Mouse (Mus musculus): ENCODE results near the gene Ttll8.
A peak's percentile ranks its signal among the peaks of the same experiment; 100 is the strongest.

Ttll8 gene

DNA sequence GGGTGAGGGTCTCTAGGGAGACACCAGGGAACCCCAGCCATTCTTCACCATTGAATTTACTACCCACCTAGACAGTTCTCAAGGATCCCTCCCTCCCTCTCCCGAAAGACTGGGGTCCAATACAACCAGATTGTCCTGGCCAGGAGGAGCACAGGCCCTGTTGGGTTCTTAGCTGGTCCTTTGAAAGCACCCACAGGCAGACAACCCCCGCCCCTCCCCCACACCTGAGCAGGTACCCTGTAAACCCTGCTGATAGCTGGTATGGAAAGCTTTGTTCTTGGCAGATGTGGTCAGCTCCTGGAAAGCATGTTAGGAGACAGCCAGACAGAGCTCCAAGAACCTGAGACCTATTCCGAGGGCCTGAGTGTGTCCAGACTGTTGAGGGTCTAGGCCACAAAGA is 93.4 kb downstream of the Ttll8 start:
- DNase-seq (ENCODE audit: low spot score), result no peak

- DNase-seq (ENCODE audit: low spot score), result no peak
Observed at GRCm38 (mm10) chr15:88859206-88859970, 94.8 kb downstream of the Ttll8 start.

GRCm38 (mm10) chr15:88858707-88859106 is 95.5 kb downstream of the Ttll8 start:
- DNase-seq (ENCODE audit: low spot score), result no peak

DNA sequence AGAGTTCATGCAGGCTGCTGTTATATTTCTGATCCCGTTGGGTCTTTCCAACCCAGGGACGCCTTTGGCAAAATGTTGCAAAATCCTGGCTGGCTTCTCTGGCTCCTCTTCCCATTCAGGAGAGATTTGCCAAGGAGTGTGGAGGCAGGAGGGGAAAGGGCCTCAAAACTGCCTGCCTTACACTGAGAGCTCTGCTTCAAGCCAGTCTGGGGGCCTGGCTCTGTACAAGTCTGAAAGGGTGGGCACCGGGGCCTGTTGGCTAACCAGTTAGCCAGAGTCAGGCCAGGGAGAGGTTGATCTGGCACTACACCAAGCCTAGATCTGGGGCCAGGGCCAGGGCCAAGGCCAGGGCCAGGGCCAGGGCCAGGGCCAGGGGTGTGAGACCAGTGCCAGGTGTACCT is 96.1 kb downstream of the Ttll8 start:
- DNase-seq (ENCODE audit: low spot score), result no peak

DNA sequence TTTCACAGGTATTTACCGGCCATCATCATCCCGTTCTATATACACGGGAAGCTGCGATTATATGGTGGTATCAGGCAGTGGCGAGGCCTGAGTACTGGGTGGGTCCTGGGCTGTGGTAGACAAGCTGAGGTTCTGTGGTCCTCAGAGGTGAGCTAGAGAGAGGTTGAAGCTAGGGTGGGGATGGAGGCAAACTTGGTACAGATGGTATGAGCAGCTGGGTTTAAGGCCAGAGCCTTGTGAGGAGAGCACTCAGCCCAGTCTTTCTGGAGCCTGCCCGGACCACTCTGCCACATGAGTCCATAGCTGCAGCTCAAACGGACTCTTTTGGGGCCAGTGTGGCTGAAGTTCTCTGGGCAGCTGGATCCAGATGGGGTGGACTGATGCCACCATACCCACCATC is 96.9 kb downstream of the Ttll8 start:
- no peak for DNase-seq (ENCODE audit: low spot score)

DNA sequence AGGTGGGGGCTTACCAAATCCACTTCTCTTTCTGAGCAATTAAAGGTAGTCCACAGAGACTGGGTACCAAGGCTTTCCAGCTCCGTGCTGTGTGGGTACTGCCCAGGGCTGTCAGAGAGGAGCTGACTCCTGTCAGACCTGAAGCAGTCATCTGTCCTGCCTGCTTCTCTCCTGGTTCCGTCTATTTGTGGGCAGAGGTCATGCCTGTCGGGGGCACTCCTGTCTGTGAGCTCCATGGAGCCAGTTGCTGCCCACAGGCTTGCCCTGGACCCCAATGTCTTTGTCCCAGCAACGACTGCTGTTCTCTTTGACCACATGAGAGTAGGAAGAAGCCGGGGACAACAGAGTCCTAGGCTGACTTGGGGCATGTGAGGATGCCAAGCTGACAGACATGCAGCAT is 97.6 kb downstream of the Ttll8 start:
- DNase-seq (ENCODE audit: low spot score), result no peak

DNA sequence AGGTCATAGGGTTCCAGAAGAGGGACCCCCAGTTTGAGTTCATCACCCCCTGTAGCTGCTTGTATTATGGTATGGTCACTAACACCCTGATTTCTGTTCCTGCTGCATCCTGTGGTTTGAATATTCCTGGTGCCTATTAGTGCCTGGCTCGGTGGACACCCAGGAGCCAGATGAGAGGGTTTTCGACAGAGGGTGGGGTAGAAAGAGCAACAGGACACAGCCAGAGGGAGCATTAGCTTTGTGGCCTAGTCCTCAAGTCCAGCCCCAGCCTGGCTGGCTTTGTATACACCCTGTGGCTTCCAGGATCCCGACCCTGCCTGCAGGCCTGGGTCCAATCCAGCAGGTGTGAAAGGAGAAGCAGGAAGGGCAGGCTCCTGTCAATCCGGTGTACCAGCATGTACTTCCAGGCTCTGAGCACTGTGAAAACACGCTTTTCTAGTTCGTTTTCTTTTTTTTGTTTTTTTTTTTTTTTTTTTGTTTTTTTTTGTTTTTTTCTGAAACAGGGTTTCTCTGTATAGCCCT is 98.3 kb downstream of the Ttll8 start:
- no peak for DNase-seq (ENCODE audit: low spot score)

GRCm38 (mm10) chr15:88854969-88855830 is 99.0 kb downstream of the Ttll8 start:
- DNase-seq (ENCODE audit: low spot score), result no peak

DNA sequence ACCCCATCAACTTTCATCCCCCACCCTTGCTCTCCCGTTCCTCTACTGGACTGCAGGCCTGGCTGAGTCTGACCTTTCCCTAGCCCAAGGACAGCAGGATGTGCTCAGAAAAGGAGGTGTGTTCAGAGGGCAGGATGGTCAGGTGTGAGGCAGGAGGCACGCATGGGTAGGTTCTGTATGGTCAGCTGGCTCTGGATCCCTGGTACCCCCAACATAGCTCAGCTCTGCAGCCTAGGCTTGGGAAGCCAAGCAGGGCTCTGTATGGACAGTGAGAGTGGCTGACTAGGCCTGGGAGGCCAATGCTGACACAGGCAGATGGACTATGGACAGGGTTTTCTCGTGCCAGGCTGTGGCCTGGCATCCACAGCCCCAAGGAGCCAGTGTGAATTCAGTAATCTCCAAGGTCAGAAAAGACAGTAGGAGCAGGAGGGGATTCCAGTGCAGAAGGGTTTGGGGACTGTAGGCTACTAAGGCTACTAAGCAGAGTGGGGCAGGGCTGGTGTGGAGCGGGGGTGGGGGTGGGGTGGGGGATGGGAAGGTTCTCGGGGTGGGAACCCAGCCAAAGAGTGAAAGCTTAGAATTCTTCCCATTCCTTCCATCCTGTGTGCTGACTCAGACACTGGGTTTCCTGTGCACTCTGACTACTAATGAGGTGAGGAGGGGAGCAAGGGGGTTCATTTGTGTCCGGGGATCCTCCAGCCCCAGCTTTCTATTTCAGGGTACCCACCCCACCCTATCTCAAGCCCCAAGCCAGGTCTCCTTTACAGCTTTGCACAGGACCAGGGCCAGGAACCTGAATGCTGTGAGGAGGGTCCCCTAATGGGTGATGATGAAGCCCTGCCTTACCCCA is 99.9 kb downstream of the Ttll8 start:
- DNase-seq (ENCODE audit: low spot score), result peak; percentile 42

DNA sequence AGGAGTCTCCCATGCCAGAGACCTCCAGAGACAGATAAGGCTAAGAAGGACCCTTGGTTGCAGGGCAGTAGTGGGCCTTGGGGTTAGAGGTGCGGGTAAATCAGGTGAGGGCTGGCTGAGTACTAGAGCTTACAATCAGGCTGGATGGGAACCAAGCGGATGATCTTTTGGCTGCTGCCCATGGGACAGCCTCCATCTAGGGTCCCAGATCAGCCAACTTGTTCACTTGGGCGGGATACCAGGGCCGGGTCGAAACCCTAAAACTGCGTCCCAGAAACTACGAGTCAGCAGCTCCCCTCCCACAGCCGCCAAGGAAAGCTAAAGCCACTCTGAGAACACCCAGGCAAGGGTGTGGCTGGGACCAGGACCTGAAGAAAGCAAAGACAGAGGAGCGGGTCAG is 101.1 kb downstream of the Ttll8 start:
- no peak for DNase-seq (ENCODE audit: low spot score)

- no peak for DNase-seq (ENCODE audit: low spot score)
Observed at GRCm38 (mm10) chr15:88851507-88852149, 102.6 kb downstream of the Ttll8 start.

- DNase-seq (ENCODE audit: low spot score), result no peak
Observed at GRCm38 (mm10) chr15:88851076-88851475, 103.1 kb downstream of the Ttll8 start.

- no peak for DNase-seq (ENCODE audit: low spot score)
Observed at GRCm38 (mm10) chr15:88850146-88850826, 103.9 kb downstream of the Ttll8 start.

- no peak for DNase-seq (ENCODE audit: low spot score)
Observed at GRCm38 (mm10) chr15:88849621-88850020, 104.6 kb downstream of the Ttll8 start.

DNA sequence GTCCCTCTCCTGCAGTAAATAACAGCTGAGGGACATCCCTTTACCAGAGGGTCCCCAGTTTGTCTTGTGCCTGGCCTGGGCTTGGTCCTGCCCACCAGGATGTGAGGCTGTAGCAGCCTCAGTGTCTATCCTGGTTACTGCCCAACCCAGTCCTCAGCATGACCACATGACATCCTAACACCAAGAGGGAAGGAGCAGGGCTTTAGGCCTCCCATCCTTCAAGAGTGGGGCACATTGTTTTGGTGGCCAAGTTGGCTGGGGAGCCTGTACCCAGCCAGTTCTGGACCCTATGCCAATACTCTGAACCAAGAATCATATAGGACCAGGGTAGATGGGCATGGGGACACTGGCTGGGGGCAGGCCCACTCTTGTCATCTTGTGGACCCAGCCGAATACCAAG is 105.6 kb downstream of the Ttll8 start:
- no peak for DNase-seq (ENCODE audit: low spot score)

DNA sequence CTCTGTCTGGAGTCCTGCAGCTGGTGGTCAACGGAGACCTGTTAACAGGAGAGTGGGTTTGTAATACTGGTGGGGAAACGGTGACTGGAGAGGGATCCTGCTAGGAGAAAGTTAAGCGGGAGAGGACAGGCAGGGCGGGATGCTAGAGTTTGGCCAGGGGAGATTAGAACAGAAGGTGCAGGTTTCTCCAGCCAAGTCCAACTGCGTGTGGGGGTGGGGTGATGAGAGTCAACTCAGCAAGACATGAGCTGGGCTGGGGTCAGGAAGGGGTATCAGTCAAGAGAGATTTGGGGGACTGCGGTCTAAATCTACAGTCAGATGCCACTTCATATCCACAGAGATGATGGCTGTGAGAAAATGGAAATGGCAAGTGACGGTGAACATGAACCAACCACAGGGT is 109.3 kb downstream of the Ttll8 start:
- no peak for DNase-seq (ENCODE audit: low spot score)

DNA sequence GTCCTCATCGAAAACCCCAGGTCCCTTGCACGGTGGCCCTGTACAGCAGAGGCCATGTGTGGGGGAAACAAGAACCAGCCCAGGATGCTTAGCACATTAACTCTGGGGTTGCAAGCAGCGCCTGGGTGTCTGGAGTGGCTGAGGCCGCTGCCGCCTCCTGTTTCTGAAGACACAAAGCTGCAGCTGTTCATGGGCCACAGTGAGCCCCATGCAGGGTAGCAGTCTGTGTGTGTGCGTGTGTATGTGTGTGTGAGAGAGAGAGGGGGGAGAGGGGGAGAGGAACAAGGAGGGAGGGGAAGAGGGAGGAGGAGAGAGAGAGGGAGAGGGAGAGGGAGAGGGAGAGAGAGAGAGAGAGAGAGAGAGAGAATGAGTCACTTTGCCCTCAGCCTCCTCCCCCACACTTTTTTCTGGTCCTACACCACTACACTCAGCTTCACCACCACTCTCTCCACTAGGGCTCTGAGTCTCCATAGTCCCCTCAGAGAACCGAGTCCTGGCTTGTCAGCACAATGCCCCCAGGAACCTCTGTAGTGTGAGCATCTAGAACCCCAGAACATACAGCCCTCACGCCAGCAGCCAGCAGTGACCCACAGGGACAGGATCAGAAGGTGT is 110.6 kb downstream of the Ttll8 start:
- DNase-seq (ENCODE audit: low spot score), result no peak

DNA sequence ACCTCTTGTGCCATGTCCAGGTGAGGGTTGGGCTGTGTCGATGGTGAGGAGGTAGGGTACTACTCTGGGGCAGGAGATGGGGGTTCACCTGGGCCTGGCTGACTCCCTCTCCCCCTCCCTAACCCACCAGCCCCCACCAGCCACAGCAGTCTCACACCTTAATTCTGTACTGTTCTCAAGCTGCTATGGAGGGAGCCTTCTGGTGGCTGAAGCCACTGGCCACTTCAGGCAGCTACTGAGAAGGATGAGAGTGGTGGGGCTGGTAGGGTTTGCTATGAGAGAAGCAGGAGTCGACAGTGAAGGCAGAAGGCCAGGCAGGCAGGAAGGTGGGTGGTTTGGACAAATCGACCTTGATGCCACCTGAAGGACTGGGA is 111.9 kb downstream of the Ttll8 start:
- DNase-seq (ENCODE audit: low spot score), result no peak

DNA sequence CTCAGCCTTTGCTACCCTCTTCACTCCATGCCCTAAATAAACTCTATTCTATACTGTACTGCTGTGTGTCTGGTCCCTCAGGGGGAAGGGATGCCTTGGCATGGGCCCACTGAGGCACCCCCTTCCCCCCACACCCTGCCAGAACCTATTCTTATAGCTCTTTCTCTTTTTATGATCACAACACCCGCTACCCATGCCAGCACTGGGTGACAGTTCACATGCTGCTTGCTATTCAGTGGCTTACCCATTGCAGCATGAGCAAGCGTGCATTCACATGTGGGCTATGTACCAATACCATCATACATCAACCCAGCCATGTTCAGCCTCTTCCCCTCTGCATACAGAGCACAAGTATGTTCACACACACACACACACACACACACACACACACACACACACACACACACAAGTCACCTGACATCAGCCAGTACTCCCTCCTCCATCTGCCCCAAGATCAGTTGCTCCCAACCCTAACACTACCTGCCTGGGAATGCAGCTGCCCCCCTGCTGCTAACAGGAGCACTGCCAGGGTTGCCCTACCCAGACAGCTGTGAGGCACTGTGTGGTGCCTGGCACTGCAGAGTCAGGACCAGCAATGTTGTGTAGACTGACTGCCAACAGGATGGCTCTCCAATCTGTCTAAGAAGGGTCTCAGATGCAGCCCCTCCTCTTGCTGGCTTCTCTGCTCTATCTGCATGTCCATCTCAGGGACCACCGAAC is 112.5 kb downstream of the Ttll8 start:
- DNase-seq (ENCODE audit: low spot score), result no peak

DNA sequence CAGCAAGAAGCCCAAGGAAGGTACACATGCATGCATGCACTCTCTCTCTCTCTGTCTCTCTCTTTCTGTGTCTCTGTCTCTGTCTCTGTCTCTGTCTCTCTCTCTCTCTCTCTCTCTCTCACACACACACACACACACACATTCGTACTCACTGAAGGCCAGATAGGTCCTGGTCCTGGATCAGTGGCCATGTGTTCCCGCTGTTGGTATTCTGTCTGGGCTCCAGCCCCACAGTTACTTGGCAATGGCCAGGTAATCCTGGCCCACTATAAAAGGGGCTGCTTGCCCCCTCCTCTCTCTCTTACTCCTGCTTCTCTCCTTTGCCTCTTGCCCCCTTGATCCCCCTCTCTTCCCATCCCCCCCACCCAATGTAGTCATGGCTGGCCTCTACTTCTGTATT is 113.1 kb downstream of the Ttll8 start:
- no peak for DNase-seq (ENCODE audit: low spot score)

Measured in yolk sac, embryonic 10.5 days (tissue).